Mouse (Mus musculus) heart, postnatal 0 days (tissue): ENCODE data around the gene Ciita. TPM values are rescaled to one million over a fixed set of nuclear protein-coding genes. Genes with fewer than 3 reads are reported as not detected.

ENCODE experiments used
- ATAC-seq: fragments of 200-750 bp; cut with Nextera tagmentation; 2 replicates; pipeline ENCODE4 v1.8.0; 2017; ENCODE audit warnings: low read depth, moderate number of reproducible peaks, moderate library complexity; ENCODE audit not compliant: insufficient read depth
- DNase-seq: peaks from one replicate; pipeline ENCODE4 v3.0.0-alpha.2; 2016; ENCODE audit warnings: low spot score
- H3K27ac ChIP-seq: fragments of 300-500 bp; sonication (generic); 2 replicates; pipeline ENCODE4 v1.5.1; 2014; ENCODE audit warnings: low read depth, mild to moderate bottlenecking
- H3K27me3 ChIP-seq: fragments of 300-500 bp; sonication (generic); 2 replicates; pipeline ENCODE4 v1.6.1; 2014; ENCODE audit warnings: low read length, mixed read lengths; ENCODE audit not compliant: control insufficient read depth, insufficient read depth
- H3K36me3 ChIP-seq: fragments of 300-500 bp; sonication (generic); replicated peaks from 2 replicates; pipeline ENCODE4 v1.6.1; 2014; ENCODE audit warnings: low read length, mixed read lengths; ENCODE audit not compliant: control insufficient read depth, insufficient read depth
- H3K4me1 ChIP-seq: fragments of 300-500 bp; sonication (generic); 2 replicates; pipeline ENCODE4 v1.6.1; 2014; ENCODE audit warnings: antibody characterized with exemption; ENCODE audit not compliant: control insufficient read depth, insufficient read depth
- H3K4me2 ChIP-seq: fragments of 300-500 bp; sonication (generic); 2 replicates; pipeline ENCODE4 v1.6.1; 2014; ENCODE audit warnings: low read depth, mild to moderate bottlenecking, low read length, moderate library complexity
- H3K4me3 ChIP-seq: fragments of 300-500 bp; sonication (generic); 2 replicates; pipeline ENCODE4 v1.5.1; 2014; ENCODE audit warnings: low read depth, low read length
- H3K9ac ChIP-seq: fragments of 300-500 bp; sonication (generic); replicated peaks from 2 replicates; pipeline ENCODE4 v1.6.1; 2014; ENCODE audit warnings: low read depth, low read length, mixed read lengths
- H3K9me3 ChIP-seq: fragments of 300-500 bp; sonication (generic); replicated peaks from 2 replicates; pipeline ENCODE4 v1.6.1; 2016; ENCODE audit warnings: low read length; ENCODE audit not compliant: control insufficient read depth
- CTCF ChIP-seq: IDR thresholded peaks from 2 replicates; pipeline ENCODE4 v1.5.1; 2016; ENCODE audit warnings: antibody characterized with exemption, control low read depth, low read depth
- EP300 ChIP-seq: IDR thresholded peaks from 2 replicates; pipeline ENCODE4 v1.6.1; 2016; ENCODE audit warnings: antibody characterized with exemption, low read depth
- WGBS: fragments of 180-500 bp; shearing (Covaris S2); extraction: QIAGEN DNeasy Blood & Tissue Kit; methylation state at CpG from one replicate; pipeline ENCODE4 v1.1.7; 2014; 5-methylcytosine and 5-hydroxymethylcytosine counted together
- polyA plus RNA-seq: library from polyadenylated mRNA; unstranded; fragments of >200 nt; fragmentation: Nextera tagmentation; extraction: Ambion mirVana; gene quantifications from 2 replicates; pipeline ENCODE4 v1.2.1, GENCODE M21; 2015
- total RNA-seq: library from RNA; depleted of rRNA; stranded (reverse); fragments of >200 nt; gene quantifications from 2 replicates; pipeline ENCODE4 v1.2.3, GENCODE M21; 2014; ENCODE audit warnings: low replicate concordance

Ciita gene
- total and polyA plus RNA-seq, 2 experiments from 2014 or later = 0.08 TPM; not detected in 1

DNA sequence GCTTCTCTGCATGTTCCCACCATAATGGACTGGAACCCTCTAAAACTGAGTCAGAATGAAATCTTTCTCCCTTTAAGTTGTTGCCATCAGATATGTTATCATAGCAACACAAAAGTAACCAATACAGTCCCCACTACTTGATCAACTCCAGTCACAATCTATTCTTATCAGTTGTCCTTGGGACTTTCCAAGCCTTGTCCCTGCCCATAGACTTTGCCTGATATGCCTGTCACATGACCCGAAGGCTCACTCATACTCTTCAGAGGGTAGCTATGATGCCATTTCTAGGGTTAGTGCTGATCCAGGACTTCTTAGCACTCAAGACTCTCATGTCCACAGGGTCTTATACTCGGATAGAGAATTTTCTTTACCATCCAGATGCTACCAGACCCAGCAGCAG, 19.7 kb upstream of the Ciita start:
- Histone ChIP-seq H3K4me1 (no peaks in the 10 kb centered on the region), H3K9ac (no peak overlapping the region), H3K27ac (no peak overlapping the region), H3K9me3 (no peaks in the 10 kb centered on the region), H3K4me3 (no peak overlapping the region), H3K4me2 (no peak overlapping the region), H3K27me3 (no peaks in the 10 kb centered on the region), H3K36me3 (no peaks in the 10 kb centered on the region)
- DNase-seq (no peak), ATAC-seq (no peak)
- 49% methylated on average over 2 of the region's 2 CpGs for WGBS
- TF ChIP-seq EP300 (no peak), CTCF (no peak)

DNA sequence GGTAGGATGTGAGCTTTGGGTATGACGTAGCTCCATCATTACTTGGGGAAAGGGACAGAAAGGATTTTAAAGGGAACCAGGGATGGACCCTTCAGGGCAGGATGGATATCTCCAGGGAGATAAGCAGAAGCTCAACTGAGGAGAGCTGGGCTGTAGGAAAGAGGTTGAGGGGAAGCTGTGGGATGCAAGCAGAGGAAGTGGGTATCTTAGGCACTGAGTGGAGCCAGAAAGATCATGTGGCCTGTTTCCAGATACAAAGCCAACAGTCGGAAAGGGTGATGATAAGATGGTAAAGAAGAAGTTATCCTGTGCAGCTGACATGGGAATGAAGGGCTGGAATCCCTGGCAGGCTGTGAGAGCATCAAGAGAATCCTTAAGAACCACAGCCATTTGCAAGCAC, 18.7 kb upstream of the Ciita start:
- H3K9me3 ChIP-seq = no peaks in the 10 kb centered on the region
- WGBS = 31% methylated on average over 2 of the region's 2 CpGs
- no peaks in the 10 kb centered on the region for H3K4me1 ChIP-seq
- H3K4me3 ChIP-seq = no peak overlapping the region
- H3K27ac ChIP-seq = no peak overlapping the region
- DNase-seq (no peak), ATAC-seq (no peak)
- no peak overlapping the region for H3K4me2 ChIP-seq
- TF ChIP-seq CTCF (no peak), EP300 (no peak)
- H3K27me3 ChIP-seq = no peaks in the 10 kb centered on the region
- no peak overlapping the region for H3K9ac ChIP-seq
- H3K36me3 ChIP-seq = no peaks in the 10 kb centered on the region

DNA sequence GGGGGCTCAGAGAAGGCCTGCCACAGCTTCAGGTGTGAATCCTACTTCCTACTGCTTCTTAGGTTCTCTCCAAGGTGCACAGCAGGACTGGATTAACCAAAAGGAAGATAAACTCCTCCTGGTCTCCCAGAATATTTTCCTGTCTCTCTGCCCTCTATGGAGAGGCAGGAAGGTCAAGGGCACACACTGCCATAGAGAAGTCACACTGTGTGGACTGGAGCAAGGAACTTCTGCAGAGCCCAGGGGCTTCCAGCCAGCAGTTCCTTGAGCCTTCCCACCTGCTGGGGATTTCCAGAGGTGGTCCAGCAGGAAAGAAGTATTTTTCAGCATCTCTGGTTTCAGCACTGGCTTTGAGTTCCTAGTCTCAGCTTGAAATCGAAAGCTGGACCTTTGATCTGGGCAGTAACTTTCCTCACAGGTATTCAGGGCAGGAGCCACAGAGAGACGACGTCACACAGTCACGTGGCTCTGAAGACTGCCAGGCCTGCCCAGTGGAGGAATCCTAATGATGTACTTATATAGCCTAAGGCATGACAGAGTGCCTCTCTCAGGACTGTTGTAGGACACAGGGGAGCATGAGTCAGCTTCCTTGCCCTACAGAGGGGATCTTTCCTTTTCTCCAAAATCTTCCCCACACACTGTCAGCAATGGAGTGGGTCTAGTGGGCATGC, 14.7 kb upstream of the Ciita start:
- TF ChIP-seq CTCF (no peak), EP300 (no peak)
- Histone ChIP-seq H3K27me3 (no peaks in the 10 kb centered on the region), H3K9me3 (no peaks in the 10 kb centered on the region), H3K4me3 (no peak overlapping the region), H3K9ac (no peak overlapping the region), H3K36me3 (no peaks in the 10 kb centered on the region), H3K27ac (no peak overlapping the region), H3K4me1 (no peaks in the 10 kb centered on the region), H3K4me2 (no peak overlapping the region)
- DNase-seq = no peak
- 20% methylated on average over 4 of the region's 4 CpGs for WGBS
- ATAC-seq = no peak

DNA sequence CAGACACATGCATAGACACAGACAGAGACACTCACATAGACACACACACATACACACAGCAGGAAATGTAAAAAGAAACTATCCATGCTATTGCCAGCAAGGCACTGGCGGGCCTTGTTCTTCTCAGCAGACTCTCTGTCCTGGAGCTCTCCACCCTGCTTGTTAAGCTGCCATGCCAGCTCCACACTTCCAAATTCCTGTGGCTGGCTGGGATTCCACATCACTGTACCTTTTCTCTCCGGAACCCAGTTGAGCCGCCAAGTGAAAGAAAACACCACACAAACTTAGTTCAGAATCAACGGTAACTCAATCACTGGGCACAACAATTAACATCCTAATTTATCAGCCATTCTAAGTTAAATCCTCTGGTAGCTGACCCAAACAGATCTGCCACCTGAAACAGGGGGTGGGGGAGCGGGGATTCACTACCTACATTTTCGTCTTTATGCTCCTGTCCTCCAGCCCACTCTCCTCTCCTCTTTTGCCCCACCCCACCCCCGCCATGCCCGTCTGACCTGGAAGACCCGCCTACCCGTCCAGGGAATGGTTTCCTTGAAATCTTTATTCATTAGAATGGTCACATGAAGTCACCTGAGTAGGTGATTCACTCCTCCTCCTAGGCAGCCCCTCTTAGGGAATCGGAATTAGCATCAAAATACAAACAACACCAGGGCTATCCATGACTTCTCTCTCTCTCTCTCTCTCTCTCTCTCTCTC, 12.3 kb upstream of the Ciita start:
- H3K27ac ChIP-seq = no peak overlapping the region
- H3K9ac ChIP-seq = no peak overlapping the region
- H3K4me1 ChIP-seq = no peaks in the 10 kb centered on the region
- ATAC-seq = no peak
- no peak for DNase-seq
- TF ChIP-seq EP300 (no peak), CTCF (no peak)
- no peaks in the 10 kb centered on the region for H3K27me3 ChIP-seq
- H3K4me3 ChIP-seq = no peak overlapping the region
- no peaks in the 10 kb centered on the region for H3K36me3 ChIP-seq
- no peak overlapping the region for H3K4me2 ChIP-seq
- no peaks in the 10 kb centered on the region for H3K9me3 ChIP-seq
- WGBS = 44% methylated on average over 11 of the region's 11 CpGs

- Histone ChIP-seq H3K36me3 (no peaks in the 10 kb centered on the region), H3K27me3 (no peaks in the 10 kb centered on the region), H3K27ac (no peak overlapping the region), H3K4me1 (no peaks in the 10 kb centered on the region), H3K9ac (no peak overlapping the region), H3K4me3 (no peak overlapping the region), H3K9me3 (no peaks in the 10 kb centered on the region), H3K4me2 (no peak overlapping the region)
- DNase-seq (no peak), ATAC-seq (no peak)
- WGBS = 74% methylated on average over 1 of the region's 1 CpGs
- TF ChIP-seq EP300 = no peak
- no peak for TF ChIP-seq CTCF
Measured at GRCm38 (mm10) chr16:10468201-10468600, 11.7 kb upstream of the Ciita start.
